Mouse (Mus musculus): Measurements from ENCODE around the gene Bbs9. TPM values are rescaled to one million over a fixed set of nuclear protein-coding genes. Genes with fewer than 3 reads are reported as not detected.

Bbs9 gene
- polyA plus RNA-seq, 1 experiment from 2014 or later = 15.5 TPM

- Histone ChIP-seq H3K36me3 (ENCODE audit: inconsistent target) (no peaks in the 10 kb centered on the region), H3K27ac (no peak overlapping the region), H3K4me3 (ENCODE audit: inconsistent target) (no peak overlapping the region), H3K79me2 (ENCODE audit: inconsistent target) (no peaks in the 10 kb centered on the region)
- WGBS (ENCODE audit: missing documents) = 95% methylated on average over 11 of the region's 11 CpGs
Observed at GRCm38 (mm10) chr9:22537767-22538373, 62.4 kb downstream of the Bbs9 start.

- no peaks in the 10 kb centered on the region for H3K79me2 ChIP-seq (ENCODE audit: inconsistent target)
- H3K36me3 ChIP-seq (ENCODE audit: inconsistent target) = no peaks in the 10 kb centered on the region
- no peak overlapping the region for H3K27ac ChIP-seq
- no peak overlapping the region for H3K4me3 ChIP-seq (ENCODE audit: inconsistent target)
- 92% methylated on average over 4 of the region's 4 CpGs for WGBS (ENCODE audit: missing documents)
Observed at GRCm38 (mm10) chr9:22539546-22539945, 64.0 kb downstream of the Bbs9 start.

GRCm38 (mm10) chr9:22541130-22541529, 65.6 kb downstream of the Bbs9 start:
- no peaks in the 10 kb centered on the region for H3K36me3 ChIP-seq (ENCODE audit: inconsistent target)
- H3K79me2 ChIP-seq (ENCODE audit: inconsistent target) = no peaks in the 10 kb centered on the region
- WGBS (ENCODE audit: missing documents) = 93% methylated on average over 10 of the region's 10 CpGs
- H3K27ac ChIP-seq = no peak overlapping the region
- H3K4me3 ChIP-seq (ENCODE audit: inconsistent target) = no peak overlapping the region

- no peaks in the 10 kb centered on the region for H3K79me2 ChIP-seq (ENCODE audit: inconsistent target)
- H3K27ac ChIP-seq = no peak overlapping the region
- H3K4me3 ChIP-seq (ENCODE audit: inconsistent target) = no peak overlapping the region
- H3K36me3 ChIP-seq (ENCODE audit: inconsistent target) = no peaks in the 10 kb centered on the region
- WGBS (ENCODE audit: missing documents) = 88% methylated on average over 5 of the region's 5 CpGs
Observed at GRCm38 (mm10) chr9:22543467-22543866, 68.0 kb downstream of the Bbs9 start.

GRCm38 (mm10) chr9:22544349-22545341, 69.1 kb downstream of the Bbs9 start:
- no peak overlapping the region for H3K27ac ChIP-seq
- WGBS (ENCODE audit: missing documents) = 90% methylated on average over 9 of the region's 9 CpGs
- H3K36me3 ChIP-seq (ENCODE audit: inconsistent target) = no peaks in the 10 kb centered on the region
- no peak overlapping the region for H3K4me3 ChIP-seq (ENCODE audit: inconsistent target)
- no peaks in the 10 kb centered on the region for H3K79me2 ChIP-seq (ENCODE audit: inconsistent target)

- no peaks in the 10 kb centered on the region for H3K79me2 ChIP-seq (ENCODE audit: inconsistent target)
- WGBS (ENCODE audit: missing documents) = 14% methylated on average over 1 of the region's 1 CpGs
- no peaks in the 10 kb centered on the region for H3K36me3 ChIP-seq (ENCODE audit: inconsistent target)
- H3K27ac ChIP-seq = no peak overlapping the region
- H3K4me3 ChIP-seq (ENCODE audit: inconsistent target) = no peak overlapping the region
Observed at GRCm38 (mm10) chr9:22551273-22551672, 75.8 kb downstream of the Bbs9 start.

- H3K4me3 ChIP-seq (ENCODE audit: inconsistent target) = no peak overlapping the region
- no peaks in the 10 kb centered on the region for H3K79me2 ChIP-seq (ENCODE audit: inconsistent target)
- H3K27ac ChIP-seq = no peak overlapping the region
- 69% methylated on average over 5 of the region's 5 CpGs for whole genome bisulfite sequencing (ENCODE audit: missing documents)
- H3K36me3 ChIP-seq (ENCODE audit: inconsistent target) = no peaks in the 10 kb centered on the region
Observed at GRCm38 (mm10) chr9:22556076-22556475, 80.6 kb downstream of the Bbs9 start.

- no peaks in the 10 kb centered on the region for H3K36me3 ChIP-seq (ENCODE audit: inconsistent target)
- H3K79me2 ChIP-seq (ENCODE audit: inconsistent target) = no peaks in the 10 kb centered on the region
- no peak overlapping the region for H3K27ac ChIP-seq
- 66% methylated on average over 13 of the region's 13 CpGs for WGBS (ENCODE audit: missing documents)
- H3K4me3 ChIP-seq (ENCODE audit: inconsistent target) = no peak overlapping the region
Observed at GRCm38 (mm10) chr9:22557467-22557866, 82.0 kb downstream of the Bbs9 start.

GRCm38 (mm10) chr9:22563612-22564347, 88.3 kb downstream of the Bbs9 start:
- H3K79me2 ChIP-seq (ENCODE audit: inconsistent target) = no peaks in the 10 kb centered on the region
- H3K27ac ChIP-seq = no peak overlapping the region
- no peak overlapping the region for H3K4me3 ChIP-seq (ENCODE audit: inconsistent target)
- no peaks in the 10 kb centered on the region for H3K36me3 ChIP-seq (ENCODE audit: inconsistent target)
- WGBS (ENCODE audit: missing documents) = 92% methylated on average over 11 of the region's 11 CpGs

- H3K36me3 ChIP-seq (ENCODE audit: inconsistent target) = no peaks in the 10 kb centered on the region
- no peak overlapping the region for H3K4me3 ChIP-seq (ENCODE audit: inconsistent target)
- no peak overlapping the region for H3K27ac ChIP-seq
- WGBS (ENCODE audit: missing documents) = 90% methylated on average over 5 of the region's 5 CpGs
- no peaks in the 10 kb centered on the region for H3K79me2 ChIP-seq (ENCODE audit: inconsistent target)
Observed at GRCm38 (mm10) chr9:22567726-22568125, 92.2 kb downstream of the Bbs9 start.

GRCm38 (mm10) chr9:22576426-22577139, 101.1 kb downstream of the Bbs9 start:
- no peak overlapping the region for H3K4me3 ChIP-seq (ENCODE audit: inconsistent target)
- 84% methylated on average over 11 of the region's 14 CpGs for WGBS (ENCODE audit: missing documents)
- no peak overlapping the region for H3K27ac ChIP-seq
- no peaks in the 10 kb centered on the region for H3K79me2 ChIP-seq (ENCODE audit: inconsistent target)
- H3K36me3 ChIP-seq (ENCODE audit: inconsistent target) = no peaks in the 10 kb centered on the region

- Histone ChIP-seq H3K4me3 (ENCODE audit: inconsistent target) (no peak overlapping the region), H3K79me2 (ENCODE audit: inconsistent target) (no peaks in the 10 kb centered on the region), H3K27ac (no peak overlapping the region), H3K36me3 (ENCODE audit: inconsistent target) (no peaks in the 10 kb centered on the region)
- 95% methylated on average over 3 of the region's 3 CpGs for WGBS (ENCODE audit: missing documents)
Observed at GRCm38 (mm10) chr9:22578266-22578665, 102.8 kb downstream of the Bbs9 start.

GRCm38 (mm10) chr9:22584221-22584620, 108.7 kb downstream of the Bbs9 start:
- 94% methylated on average over 3 of the region's 3 CpGs for WGBS (ENCODE audit: missing documents)
- Histone ChIP-seq H3K79me2 (ENCODE audit: inconsistent target) (no peaks in the 10 kb centered on the region), H3K4me3 (ENCODE audit: inconsistent target) (no peak overlapping the region), H3K27ac (no peak overlapping the region), H3K36me3 (ENCODE audit: inconsistent target) (no peaks in the 10 kb centered on the region)

- Histone ChIP-seq H3K36me3 (ENCODE audit: inconsistent target) (no peaks in the 10 kb centered on the region), H3K79me2 (ENCODE audit: inconsistent target) (no peaks in the 10 kb centered on the region), H3K27ac (no peak overlapping the region), H3K4me3 (ENCODE audit: inconsistent target) (no peak overlapping the region)
- WGBS (ENCODE audit: missing documents) = 92% methylated on average over 5 of the region's 5 CpGs
Observed at GRCm38 (mm10) chr9:22593032-22593431, 117.5 kb downstream of the Bbs9 start.

Data from macrophage (primary cell).